Mouse (Mus musculus) kidney, adult 2 months (tissue): ENCODE data around the gene Prkn.

ENCODE experiments used
- CTCF ChIP-seq: fragments of 200-500 bp; conservative IDR thresholded peaks from 2 replicates; pipeline ENCODE4 v1.5.1; 2011; ENCODE audit warnings: low read depth, mild to moderate bottlenecking, control low read depth, low read length, moderate library complexity, mixed read lengths; ENCODE audit not compliant: insufficient read depth, insufficient read length
- POLR2A ChIP-seq: fragments of 200-500 bp; IDR thresholded peaks from one replicate; pipeline ENCODE4 v1.6.1; 2011; ENCODE audit warnings: low read depth, low read length, control low read depth

- no peak for TF ChIP-seq POLR2A
- no peak for TF ChIP-seq CTCF
Observed at GRCm38 (mm10) chr17:10808571-10808970, 31.6 kb upstream of the Prkn start.
